Mouse (Mus musculus) ES-E14 (cell line): ENCODE measurements at regions not wholly inside any gene's neighbourhood (a gene's known extent, or its start where the extent isn't known, plus 50 kb on each side); places are given as distances from the start of the nearest gene placed in this dataset.

ENCODE experiments used
- DNase-seq: peaks from one replicate; pipeline ENCODE4 v3.0.0-alpha.2; 2013; ENCODE audit warnings: low read depth, low spot score
- H3K27ac ChIP-seq: 2 replicates; pipeline ENCODE4 v1.5.1; 2012; ENCODE audit warnings: low read depth, mild to moderate bottlenecking, low read length, moderate library complexity, mixed read lengths; ENCODE audit not compliant: poor library complexity, insufficient read depth, severe bottlenecking
- H3K36me3 ChIP-seq: 2 replicates; pipeline ENCODE4 v1.6.1; 2012; ENCODE audit warnings: mild to moderate bottlenecking, low read length, moderate library complexity, mixed read lengths; ENCODE audit not compliant: control insufficient read depth, poor library complexity, insufficient read depth, severe bottlenecking
- H3K4me1 ChIP-seq, 2 experiments: fragments of 150-350 bp in 1 of 2; sonication (generic) in 1 of 2; 2 replicates each; pipeline ENCODE4 v1.6.1; 2012; ENCODE audit warnings: low read length in 2 of 2, mild to moderate bottlenecking in 1 of 2, mixed read lengths in 1 of 2; ENCODE audit not compliant: control insufficient read depth in 2 of 2, insufficient read depth in 2 of 2, poor library complexity in 1 of 2
- H3K4me3 ChIP-seq, 2 experiments: fragments of 150-350 bp in 1 of 2; sonication (generic) in 1 of 2; 2 replicates each; pipeline ENCODE4 v1.5.1; 2012; ENCODE audit warnings: low read length in 2 of 2, low read depth in 1 of 2, mild to moderate bottlenecking in 1 of 2, mixed read lengths in 1 of 2; ENCODE audit not compliant: insufficient read depth in 1 of 2, poor library complexity in 1 of 2, severe bottlenecking in 1 of 2
- H3K9ac ChIP-seq: 2 replicates; pipeline ENCODE4 v1.6.1; 2012; ENCODE audit warnings: low read depth, mild to moderate bottlenecking, low read length, mixed read lengths; ENCODE audit not compliant: poor library complexity, insufficient read depth, severe bottlenecking
- H3K9me3 ChIP-seq: fragments of 150-350 bp; sonication (generic); 2 replicates; pipeline ENCODE4 v1.6.1; 2012; ENCODE audit warnings: low read depth, mild to moderate bottlenecking, low read length; ENCODE audit not compliant: control insufficient read depth, insufficient read depth
- CHD2 ChIP-seq: IDR thresholded peaks from 2 replicates; pipeline ENCODE4 v1.6.1; 2014; ENCODE audit warnings: mild to moderate bottlenecking, low read depth, low read length, inconsistent platforms
- HCFC1 ChIP-seq: IDR thresholded peaks from 2 replicates; pipeline ENCODE4 v1.6.1; 2012; ENCODE audit warnings: low read length, inconsistent platforms, borderline replicate concordance; ENCODE audit not compliant: insufficient read depth
- MAFK ChIP-seq: IDR thresholded peaks from 2 replicates; pipeline ENCODE4 v1.6.1; 2014; ENCODE audit warnings: mild to moderate bottlenecking, low read depth, low read length, inconsistent platforms; ENCODE audit not compliant: insufficient read depth
- ZC3H11A ChIP-seq: IDR thresholded peaks from 2 replicates; pipeline ENCODE4 v1.6.1; 2012; ENCODE audit warnings: low read depth, mild to moderate bottlenecking, inconsistent platforms, low read length, borderline replicate concordance
- ZNF384 ChIP-seq: IDR thresholded peaks from 2 replicates; pipeline ENCODE4 v1.6.1; 2012; ENCODE audit warnings: low read depth, low read length, inconsistent platforms
- in situ Hi-C, 2 experiments: fragments of 600-800 bp; cut with MboI; formaldehyde crosslinking; loops; one replicate each; pipeline ENCODE4 v1.15.1; 2025; ENCODE audit warnings: low sequenced_read_pairs in 2 of 2, inconsistent platforms in 1 of 2; ENCODE audit not compliant: unreplicated experiment in 2 of 2

DNA sequence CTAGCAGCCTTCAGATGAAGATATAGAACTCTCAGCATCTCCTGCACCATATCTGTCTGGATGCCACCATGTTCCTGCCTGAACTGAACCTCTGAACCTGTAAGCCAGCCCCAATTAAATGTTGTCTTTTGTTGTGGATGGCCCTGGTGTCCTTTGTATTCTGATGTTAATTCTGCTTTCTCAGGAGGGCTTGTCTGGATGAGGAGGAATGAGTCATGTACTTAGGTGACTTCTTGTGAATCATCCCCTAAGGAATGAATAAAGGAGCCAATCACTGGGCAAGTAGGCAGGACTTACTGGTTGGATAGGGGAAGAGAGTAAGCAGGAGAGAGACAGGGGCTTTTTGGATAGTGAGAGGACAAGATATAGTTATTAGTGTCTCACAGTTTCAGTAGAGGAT is 70.0 kb downstream of the Tmem270 start:
- in situ Hi-C loops = no loop called here
- Histone ChIP-seq H3K27ac (no peak overlapping the region), H3K9ac (no peak overlapping the region), H3K36me3 (no peaks in the 10 kb centered on the region), H3K9me3 (no peaks in the 10 kb centered on the region), H3K4me1 (peaks cover 0 to 6% of the 10 kb centered on the region in 2 experiments; a peak in 2 of 4 replicates), H3K4me3 (no peak overlapping the region)
- TF ChIP-seq ZNF384 (no peak), MAFK (no peak), HCFC1 (no peak), CHD2 (no peak)
- DNase-seq = peak; percentile 38

DNA sequence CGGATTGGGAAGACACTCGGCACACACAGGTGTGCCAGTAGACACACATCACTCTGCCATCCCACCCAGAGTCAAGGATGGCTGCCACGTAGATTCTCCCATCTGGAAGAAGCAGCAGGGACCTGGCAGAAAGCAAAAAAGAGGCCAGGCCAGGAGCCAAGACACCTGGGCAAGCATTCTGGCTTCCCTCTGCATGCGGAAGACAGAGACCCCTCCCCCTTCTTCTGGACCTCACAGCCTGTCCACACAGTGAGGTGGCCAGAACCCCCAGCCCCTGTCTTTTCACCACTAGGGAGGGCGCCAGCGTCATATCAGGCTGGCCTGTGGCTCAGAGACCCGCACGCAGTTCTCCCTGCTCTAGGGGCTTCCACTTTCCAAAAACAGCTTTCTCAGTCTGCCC is 73.6 kb downstream of the Tmem270 start:
- Histone ChIP-seq H3K4me1 (peaks cover 1 to 8% of the 10 kb centered on the region in 2 experiments; a peak in 2 of 4 replicates), H3K9me3 (no peaks in the 10 kb centered on the region), H3K27ac (no peak overlapping the region), H3K9ac (no peak overlapping the region), H3K36me3 (no peaks in the 10 kb centered on the region), H3K4me3 (no peak overlapping the region)
- no peak for TF ChIP-seq ZC3H11A
- no peak for TF ChIP-seq MAFK
- no peak for TF ChIP-seq HCFC1
- in situ Hi-C loops = no loop called here
- no peak for DNase-seq

DNA sequence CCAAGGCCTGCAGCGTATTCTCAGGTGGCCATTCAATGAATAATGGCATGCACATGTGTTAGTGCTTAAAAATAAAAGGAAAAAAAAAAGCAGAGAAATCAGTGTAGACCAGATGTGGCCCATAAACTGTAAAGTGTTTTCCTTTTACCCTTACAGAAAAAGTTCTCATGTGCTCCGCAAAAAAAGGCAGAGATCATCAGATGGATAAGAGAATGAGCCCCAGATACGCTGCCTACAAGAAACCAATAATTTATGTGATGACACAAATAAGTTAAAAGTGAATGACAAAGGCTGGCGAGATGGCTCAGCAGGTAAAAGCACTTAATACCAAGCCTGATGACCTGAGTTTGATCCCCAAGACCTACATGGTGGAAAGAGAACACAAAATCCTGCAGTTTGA is 70.5 kb upstream of the Eln start:
- H3K27ac ChIP-seq = no peak overlapping the region
- H3K9me3 ChIP-seq = no peaks in the 10 kb centered on the region
- no peak for TF ChIP-seq CHD2
- no peak for TF ChIP-seq MAFK
- no peak for TF ChIP-seq HCFC1
- TF ChIP-seq ZC3H11A = no peak
- TF ChIP-seq ZNF384 = no peak

DNA sequence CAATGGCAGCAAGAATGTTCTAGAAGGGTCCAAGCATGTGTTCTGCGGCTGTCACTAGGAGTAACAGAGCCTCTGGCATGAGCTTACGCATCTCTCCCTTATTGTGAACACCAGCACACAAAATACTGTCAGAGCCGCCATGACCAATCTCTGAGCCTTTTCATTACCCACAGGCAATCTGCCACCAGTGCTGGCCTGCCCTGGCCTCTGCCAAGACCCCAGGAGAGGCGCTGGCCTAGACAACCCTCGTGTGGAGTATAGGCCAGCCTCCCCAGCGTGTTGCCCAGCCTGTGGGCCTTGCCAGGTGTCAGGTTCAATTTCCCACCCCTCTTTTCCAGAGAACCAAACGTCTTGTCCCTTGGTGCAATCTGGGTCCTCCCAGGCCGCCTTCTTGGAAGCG is 62.0 kb upstream of the Eln start:
- H3K4me3 ChIP-seq = no peak overlapping the region
- in situ Hi-C loops = no loop called here
- H3K36me3 ChIP-seq = no peaks in the 10 kb centered on the region
- no peak for DNase-seq
- H3K9me3 ChIP-seq = no peaks in the 10 kb centered on the region
- H3K4me1 ChIP-seq = no peaks in the 10 kb centered on the region; a peak in 1 of 4 replicates
- no peak for TF ChIP-seq ZNF384
- no peak for TF ChIP-seq MAFK
- TF ChIP-seq HCFC1 = no peak
- no peak for TF ChIP-seq CHD2
- no peak for TF ChIP-seq ZC3H11A
- H3K27ac ChIP-seq = no peak overlapping the region
- H3K9ac ChIP-seq = no peak overlapping the region

More for the DNA sequence above, 70.5 kb upstream of the Eln start:
- no peak overlapping the region for H3K4me3 ChIP-seq
- in situ Hi-C loops = no loop called here
- H3K4me1 ChIP-seq = no peaks in the 10 kb centered on the region; a peak in 1 of 4 replicates
- no peaks in the 10 kb centered on the region for H3K36me3 ChIP-seq
- H3K9ac ChIP-seq = no peak overlapping the region
- no peak for DNase-seq

DNA sequence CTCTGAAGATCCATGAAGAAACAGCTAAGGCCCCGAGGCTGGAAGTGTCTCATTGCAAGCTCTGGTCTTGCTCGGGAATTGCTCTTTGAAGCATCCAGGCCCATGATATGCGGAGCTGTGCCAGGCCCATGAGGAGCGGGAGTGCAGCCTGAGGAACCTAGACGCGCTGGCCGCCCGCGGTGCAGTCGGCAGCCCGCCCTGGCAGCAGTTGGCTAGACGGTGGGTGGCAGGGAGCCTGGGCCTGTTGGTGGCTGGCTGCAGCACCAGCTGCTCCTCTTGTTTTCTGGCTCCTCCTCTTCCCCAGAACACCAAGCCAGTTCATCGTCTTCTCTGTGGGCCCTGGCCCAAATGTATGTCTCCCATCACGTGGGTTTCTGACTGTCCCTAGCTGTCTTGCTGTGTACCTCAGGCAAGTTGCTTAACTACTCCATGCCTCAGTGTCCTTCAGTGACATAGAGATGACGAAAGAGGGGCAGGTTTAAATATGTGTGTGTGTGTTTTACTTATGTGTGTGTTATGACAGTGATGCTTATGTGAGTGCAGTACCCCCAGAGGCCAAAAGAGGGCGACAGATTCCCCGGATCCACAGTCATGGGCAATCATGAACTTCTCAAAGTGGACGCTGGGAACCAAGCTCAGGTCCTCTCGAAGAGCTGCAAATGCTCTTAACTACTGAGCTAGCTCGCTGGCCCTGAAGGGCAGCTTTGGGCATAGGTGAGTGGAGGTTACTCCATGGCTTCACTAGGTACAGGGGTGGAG is 57.3 kb upstream of the Eln start:
- H3K9ac ChIP-seq = no peak overlapping the region
- H3K4me1 ChIP-seq = no peaks in the 10 kb centered on the region; a peak in 1 of 4 replicates
- in situ Hi-C loops = no loop called here
- no peaks in the 10 kb centered on the region for H3K9me3 ChIP-seq
- H3K36me3 ChIP-seq = no peaks in the 10 kb centered on the region
- TF ChIP-seq ZNF384 (no peak), CHD2 (no peak), MAFK (no peak), HCFC1 (no peak), ZC3H11A (no peak)
- H3K4me3 ChIP-seq = peak overlapping the region in 1 of 2 experiments; percentile 15; a peak in 1 of 4 replicates
- H3K27ac ChIP-seq = no peak overlapping the region
- no peak for DNase-seq
